Mouse (Mus musculus) forebrain, embryonic 13.5 days (tissue): ENCODE results near the gene D630003M21Rik. TPM values are rescaled to one million over a fixed set of nuclear protein-coding genes. Genes with fewer than 3 reads are reported as not detected.

Experiments
- ATAC-seq: fragments of 200-750 bp; cut with Nextera tagmentation; 2 replicates; pipeline ENCODE4 v1.8.0; 2017
- H3K27ac ChIP-seq: fragments of 300-500 bp; sonication (generic); 2 replicates; pipeline ENCODE4 v1.5.1; 2015; ENCODE audit warnings: inconsistent platforms, mild to moderate bottlenecking, moderate library complexity
- H3K27me3 ChIP-seq: fragments of 300-500 bp; sonication (generic); 2 replicates; pipeline ENCODE4 v1.6.1; 2015; ENCODE audit warnings: mild to moderate bottlenecking, inconsistent platforms
- H3K36me3 ChIP-seq: fragments of 300-500 bp; sonication (generic); 2 replicates; pipeline ENCODE4 v1.6.1; 2015; ENCODE audit warnings: mild to moderate bottlenecking, inconsistent platforms; ENCODE audit not compliant: poor library complexity, severe bottlenecking
- H3K4me1 ChIP-seq: fragments of 300-500 bp; sonication (generic); 2 replicates; pipeline ENCODE4 v1.6.1; 2015; ENCODE audit warnings: inconsistent platforms
- H3K4me2 ChIP-seq: fragments of 300-500 bp; sonication (generic); 2 replicates; pipeline ENCODE4 v1.6.1; 2015; ENCODE audit warnings: inconsistent platforms, mild to moderate bottlenecking, moderate library complexity
- H3K4me3 ChIP-seq: fragments of 300-500 bp; sonication (generic); 2 replicates; pipeline ENCODE4 v1.5.1; 2015; ENCODE audit warnings: mild to moderate bottlenecking, inconsistent platforms
- H3K9ac ChIP-seq: fragments of 300-500 bp; sonication (generic); 2 replicates; pipeline ENCODE4 v1.6.1; 2015; ENCODE audit warnings: mild to moderate bottlenecking, inconsistent platforms
- H3K9me3 ChIP-seq: fragments of 300-500 bp; sonication (generic); replicated peaks from 2 replicates; pipeline ENCODE4 v1.6.1; 2016; ENCODE audit warnings: inconsistent platforms
- WGBS: fragments of 180-500 bp; shearing (Covaris S2); methylation state at CpG from one replicate; pipeline ENCODE4 v1.1.7; 2015; 5-methylcytosine and 5-hydroxymethylcytosine counted together
- polyA plus RNA-seq: library from polyadenylated mRNA; unstranded; fragments of >200 nt; fragmentation: Nextera tagmentation; extraction: Ambion mirVana; gene quantifications from 2 replicates; pipeline ENCODE4 v1.2.1, GENCODE M21; 2015

D630003M21Rik gene
- polyA plus RNA-seq, 1 experiment from 2014 or later = 2.3 TPM

DNA sequence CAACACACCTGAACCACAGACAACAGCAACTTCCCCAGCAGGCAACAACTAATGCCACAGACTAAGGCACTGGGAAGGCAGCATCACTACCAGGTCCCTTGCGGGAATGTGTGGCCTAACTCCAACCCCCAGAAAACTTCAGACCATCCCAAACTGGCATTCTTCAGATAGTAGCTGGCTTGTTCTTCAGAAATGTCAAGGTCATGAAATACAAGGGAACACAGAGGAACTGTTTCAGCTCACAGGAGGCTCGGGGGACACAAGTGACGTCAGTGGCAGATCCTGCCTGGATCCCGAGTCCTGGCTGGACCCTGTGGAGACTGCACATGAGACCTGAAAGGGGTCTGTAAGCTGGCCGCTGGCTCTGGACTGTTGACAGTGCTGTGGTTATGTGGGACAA, 24.8 kb upstream of the D630003M21Rik start:
- Histone ChIP-seq H3K4me3 (no peak overlapping the region), H3K36me3 (no peaks in the 10 kb centered on the region), H3K4me1 (peaks cover 11% of the 10 kb centered on the region; the same call in 1 of the 2 replicates), H3K9me3 (no peaks in the 10 kb centered on the region), H3K9ac (no peak overlapping the region), H3K27me3 (no peaks in the 10 kb centered on the region), H3K4me2 (no peak overlapping the region), H3K27ac (no peak overlapping the region)
- 78% methylated on average over 5 of the region's 5 CpGs for WGBS
- no peak for ATAC-seq

DNA sequence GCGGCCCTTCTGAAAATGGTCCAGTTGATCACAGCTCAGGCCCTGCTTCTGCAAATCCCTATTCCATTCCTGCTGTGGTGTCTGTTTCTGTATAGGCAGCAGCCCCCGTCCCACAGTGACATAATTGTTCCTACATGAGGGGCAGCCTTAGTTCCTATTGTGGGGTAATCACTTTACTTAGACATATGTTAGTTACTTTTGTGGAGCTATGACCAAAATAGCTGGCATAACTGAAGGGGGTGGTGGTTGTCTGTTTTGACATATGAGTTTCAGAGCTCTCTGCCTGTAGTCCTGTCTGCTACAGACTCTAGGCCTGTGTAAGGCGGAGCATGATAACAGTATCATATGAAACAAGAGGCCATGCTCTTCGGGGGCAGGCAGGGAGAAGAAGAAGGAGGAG, 21.5 kb upstream of the D630003M21Rik start:
- no peak for ATAC-seq
- Histone ChIP-seq H3K4me3 (no peak overlapping the region), H3K36me3 (no peaks in the 10 kb centered on the region), H3K9me3 (no peaks in the 10 kb centered on the region), H3K27ac (no peak overlapping the region), H3K9ac (no peak overlapping the region), H3K4me2 (no peak overlapping the region), H3K4me1 (no peaks in the 10 kb centered on the region), H3K27me3 (0 out of 2 replicates have a peak, but pooled peaks cover 2% of the 10 kb centered on the region)
- WGBS = 81% methylated on average over 4 of the region's 4 CpGs

DNA sequence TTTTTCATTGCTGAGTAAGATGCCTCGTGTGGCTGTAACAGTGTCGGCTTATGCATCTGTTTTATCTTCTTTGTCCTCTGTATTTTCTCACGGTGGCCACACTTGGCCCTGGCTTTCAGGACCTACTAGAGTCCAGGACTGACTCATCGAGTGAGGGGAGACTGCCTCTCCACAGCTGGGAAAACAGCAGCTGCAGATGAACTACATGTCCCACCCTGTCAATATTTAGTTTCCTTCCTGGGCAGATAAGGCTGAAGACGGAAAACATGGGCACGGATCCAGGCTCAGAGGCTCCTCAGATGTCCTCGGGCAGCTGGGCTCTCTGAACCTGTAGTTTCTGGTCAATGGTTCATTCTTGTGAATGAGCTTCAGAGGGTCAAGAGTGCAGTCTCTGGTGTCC, 19.3 kb upstream of the D630003M21Rik start:
- H3K27me3 ChIP-seq = 0 out of 2 replicates have a peak, but pooled peaks cover 2% of the 10 kb centered on the region
- H3K9me3 ChIP-seq = no peaks in the 10 kb centered on the region; the same call in 1 of the 2 replicates
- H3K36me3 ChIP-seq = no peaks in the 10 kb centered on the region
- no peak overlapping the region for H3K9ac ChIP-seq
- 84% methylated on average over 7 of the region's 7 CpGs for WGBS
- no peak for ATAC-seq
- H3K4me3 ChIP-seq = no peak overlapping the region
- H3K4me1 ChIP-seq = no peaks in the 10 kb centered on the region
- no peak overlapping the region for H3K4me2 ChIP-seq
- no peak overlapping the region for H3K27ac ChIP-seq

GRCm38 (mm10) chr2:158247852-158248251, 18.8 kb upstream of the D630003M21Rik start:
- Histone ChIP-seq H3K27ac (no peak overlapping the region), H3K4me3 (no peak overlapping the region), H3K4me1 (no peaks in the 10 kb centered on the region), H3K36me3 (no peaks in the 10 kb centered on the region), H3K9me3 (no peaks in the 10 kb centered on the region; the same call in 1 of the 2 replicates), H3K9ac (no peak overlapping the region), H3K4me2 (no peak overlapping the region), H3K27me3 (0 out of 2 replicates have a peak, but pooled peaks cover 2% of the 10 kb centered on the region)
- WGBS = 90% methylated on average over 6 of the region's 6 CpGs
- no peak for ATAC-seq

GRCm38 (mm10) chr2:158245072-158245817, 16.2 kb upstream of the D630003M21Rik start:
- no peak overlapping the region for H3K4me2 ChIP-seq
- no peaks in the 10 kb centered on the region for H3K36me3 ChIP-seq
- no peak overlapping the region; the same call in 1 of the 2 replicates for H3K27ac ChIP-seq
- no peak overlapping the region for H3K4me3 ChIP-seq
- ATAC-seq = no peak
- 0 out of 2 replicates have a peak, but pooled peaks cover 2% of the 10 kb centered on the region for H3K27me3 ChIP-seq
- no peaks in the 10 kb centered on the region for H3K4me1 ChIP-seq
- H3K9me3 ChIP-seq = no peaks in the 10 kb centered on the region; the same call in 1 of the 2 replicates
- H3K9ac ChIP-seq = no peak overlapping the region
- 47% methylated on average over 4 of the region's 4 CpGs for WGBS

- Histone ChIP-seq H3K36me3 (no peaks in the 10 kb centered on the region), H3K9ac (no peak overlapping the region), H3K4me2 (no peak overlapping the region), H3K4me1 (no peaks in the 10 kb centered on the region), H3K27me3 (0 out of 2 replicates have a peak, but pooled peaks cover under 1% of the 10 kb centered on the region), H3K27ac (no peak overlapping the region), H3K9me3 (no peaks in the 10 kb centered on the region; the same call in 1 of the 2 replicates), H3K4me3 (no peak overlapping the region)
- no peak for ATAC-seq
- 83% methylated on average over 18 of the region's 18 CpGs for WGBS
Measured at GRCm38 (mm10) chr2:158243129-158243870, 14.3 kb upstream of the D630003M21Rik start.

GRCm38 (mm10) chr2:158242170-158242896, 13.3 kb upstream of the D630003M21Rik start:
- H3K9ac ChIP-seq = no peak overlapping the region
- H3K9me3 ChIP-seq = no peaks in the 10 kb centered on the region; the same call in 1 of the 2 replicates
- 93% methylated on average over 18 of the region's 18 CpGs for WGBS
- H3K27me3 ChIP-seq = no peaks in the 10 kb centered on the region
- ATAC-seq = no peak
- no peaks in the 10 kb centered on the region for H3K4me1 ChIP-seq
- H3K4me3 ChIP-seq = no peak overlapping the region
- H3K27ac ChIP-seq = no peak overlapping the region
- no peak overlapping the region for H3K4me2 ChIP-seq
- H3K36me3 ChIP-seq = no peaks in the 10 kb centered on the region

DNA sequence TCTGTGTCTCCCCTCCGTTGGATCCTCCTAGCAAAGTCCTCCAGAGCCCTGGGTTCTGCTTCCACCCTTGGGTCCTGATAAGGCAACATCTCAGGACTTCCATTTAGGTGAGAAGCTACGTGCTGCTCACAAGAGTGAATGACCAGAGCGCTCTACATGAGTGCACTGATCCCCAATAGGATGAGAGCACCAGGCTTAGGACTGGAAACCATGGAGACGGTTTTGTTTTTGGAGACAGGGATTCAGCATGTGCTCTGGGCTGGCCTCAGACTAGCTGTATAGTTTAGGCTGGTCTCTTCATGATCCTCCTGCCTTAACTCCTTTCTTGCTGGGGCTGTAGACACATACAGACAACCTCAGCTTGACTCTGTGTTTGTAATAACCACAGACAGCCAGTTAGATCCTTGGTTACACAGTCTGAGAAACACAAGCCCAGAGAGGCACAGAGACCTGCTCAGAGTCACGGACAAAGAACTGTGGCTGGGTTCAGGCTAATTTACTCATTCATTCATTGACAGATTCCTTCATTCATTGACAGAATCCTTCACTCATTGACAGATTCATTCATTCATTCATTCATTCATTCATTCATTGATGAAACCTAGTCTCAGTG, 12.2 kb upstream of the D630003M21Rik start:
- H3K4me3 ChIP-seq = no peak overlapping the region
- H3K9ac ChIP-seq = no peak overlapping the region
- no peaks in the 10 kb centered on the region; the same call in 1 of the 2 replicates for H3K9me3 ChIP-seq
- 52% methylated on average over 5 of the region's 5 CpGs for WGBS
- ATAC-seq = no peak
- H3K27me3 ChIP-seq = no peaks in the 10 kb centered on the region
- no peaks in the 10 kb centered on the region for H3K36me3 ChIP-seq
- H3K4me2 ChIP-seq = no peak overlapping the region
- H3K27ac ChIP-seq = no peak overlapping the region
- H3K4me1 ChIP-seq = no peaks in the 10 kb centered on the region

DNA sequence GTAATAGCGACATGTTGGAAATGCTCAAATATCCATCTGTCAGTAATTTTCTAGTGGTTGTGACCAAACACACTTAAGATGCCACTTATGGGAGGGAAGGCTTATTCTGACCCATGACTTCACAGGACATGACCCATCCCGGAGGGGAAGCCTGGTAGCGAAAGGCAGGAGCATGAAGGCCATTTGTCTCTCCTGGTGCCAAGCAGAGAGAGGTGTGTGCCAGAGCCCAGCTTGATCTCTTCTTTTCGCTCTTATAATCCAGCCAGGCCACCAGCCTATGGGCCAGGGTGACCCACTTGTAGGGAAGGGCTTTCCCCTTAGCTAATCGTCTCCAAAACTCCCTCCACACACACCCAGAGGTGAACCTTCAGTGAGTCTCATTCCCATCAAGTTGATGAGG, 9.1 kb upstream of the D630003M21Rik start:
- no peaks in the 10 kb centered on the region for H3K9me3 ChIP-seq
- H3K27me3 ChIP-seq = no peaks in the 10 kb centered on the region
- no peak overlapping the region for H3K4me2 ChIP-seq
- no peak for ATAC-seq
- H3K4me1 ChIP-seq = no peaks in the 10 kb centered on the region
- H3K36me3 ChIP-seq = no peaks in the 10 kb centered on the region
- no peak overlapping the region for H3K9ac ChIP-seq
- 93% methylated on average over 5 of the region's 5 CpGs for WGBS
- H3K27ac ChIP-seq = no peak overlapping the region
- H3K4me3 ChIP-seq = no peak overlapping the region

GRCm38 (mm10) chr2:158236698-158237097, 7.7 kb upstream of the D630003M21Rik start:
- H3K36me3 ChIP-seq = no peaks in the 10 kb centered on the region
- H3K9ac ChIP-seq = no peak overlapping the region
- H3K4me2 ChIP-seq = no peak overlapping the region
- H3K4me3 ChIP-seq = no peak overlapping the region
- no peaks in the 10 kb centered on the region for H3K27me3 ChIP-seq
- H3K4me1 ChIP-seq = no peaks in the 10 kb centered on the region
- H3K27ac ChIP-seq = no peak overlapping the region
- no peaks in the 10 kb centered on the region for H3K9me3 ChIP-seq
- no peak for ATAC-seq

DNA sequence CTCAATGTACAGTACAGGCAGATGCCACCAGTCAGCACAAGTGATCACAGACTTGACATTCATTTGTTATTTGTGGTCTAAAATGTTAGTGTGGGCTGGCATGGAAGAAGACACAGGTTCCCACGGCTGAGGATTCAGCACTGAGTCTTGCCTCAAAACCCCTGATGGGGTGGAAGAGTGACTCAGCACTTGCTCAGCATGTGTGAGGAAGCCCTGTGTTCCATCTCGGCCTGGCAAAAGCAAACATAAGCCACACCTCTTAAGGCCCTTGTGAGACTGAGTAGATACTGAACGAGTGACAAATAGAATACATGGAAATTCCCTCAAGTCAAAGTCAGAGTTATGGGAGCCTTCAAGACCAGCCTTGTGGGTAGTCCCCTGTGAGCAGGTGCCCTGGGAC, 4.1 kb upstream of the D630003M21Rik start:
- H3K36me3 ChIP-seq = no peaks in the 10 kb centered on the region
- ATAC-seq = no peak
- H3K4me3 ChIP-seq = no peak overlapping the region
- H3K4me2 ChIP-seq = no peak overlapping the region
- H3K27me3 ChIP-seq = no peaks in the 10 kb centered on the region
- H3K27ac ChIP-seq = no peak overlapping the region
- no peaks in the 10 kb centered on the region for H3K9me3 ChIP-seq
- peaks cover 16% of the 10 kb centered on the region for H3K4me1 ChIP-seq
- no peak overlapping the region for H3K9ac ChIP-seq
- WGBS = 90% methylated on average over 3 of the region's 3 CpGs
